Mouse (Mus musculus): ENCODE data around the gene Nhlh1.

- TF ChIP-seq CTCF (IDR thresholded peaks at IDR 0.05; ENCODE audit: low read depth), result no peak
- no peak for TF ChIP-seq EP300 (optimal IDR thresholded peaks at IDR 0.05)
Measured at GRCm38 (mm10) chr1:172077981-172078380, 20.6 kb upstream of the Nhlh1 start.

All from stomach, postnatal 0 days (tissue).